Mouse (Mus musculus): ENCODE data around the gene Sppl2c. TPM values are rescaled to one million over a fixed set of nuclear protein-coding genes. Genes with fewer than 3 reads are reported as not detected.
A peak's percentile ranks its signal among the peaks of the same experiment; 100 is the strongest.
"Not testable (repeated sequence)": the region's sequence is repeated elsewhere in the genome, so short reads cannot be mapped to it uniquely, and the experiment has no call there.

Gene Sppl2c
- total RNA-seq, 2 experiments from 2014 or later: not detected

DNA sequence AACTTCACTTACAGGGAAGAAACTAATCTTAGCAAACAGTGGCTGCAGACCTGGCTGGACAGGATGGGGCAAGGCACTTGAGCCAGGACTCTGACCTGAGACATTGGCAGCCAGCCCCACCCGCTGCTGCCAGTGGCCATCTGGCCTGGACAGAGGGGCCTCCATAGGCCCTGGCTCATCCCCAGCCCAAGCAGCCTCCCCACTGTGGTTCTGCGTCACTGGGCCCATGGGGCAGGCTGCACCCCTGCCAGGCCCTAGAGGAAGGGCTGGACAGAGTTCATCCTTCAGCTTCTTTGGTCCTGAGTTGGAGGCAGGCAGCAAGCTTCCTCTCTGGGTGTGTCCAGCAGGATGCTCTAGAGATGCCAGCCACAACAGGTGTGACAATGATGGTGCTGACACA lies 3.9 kb downstream of the Sppl2c start:
- no peak for DNase-seq (ENCODE audit: low spot score)
- intact Hi-C loops (cut with DNase I): no loop called here

DNA sequence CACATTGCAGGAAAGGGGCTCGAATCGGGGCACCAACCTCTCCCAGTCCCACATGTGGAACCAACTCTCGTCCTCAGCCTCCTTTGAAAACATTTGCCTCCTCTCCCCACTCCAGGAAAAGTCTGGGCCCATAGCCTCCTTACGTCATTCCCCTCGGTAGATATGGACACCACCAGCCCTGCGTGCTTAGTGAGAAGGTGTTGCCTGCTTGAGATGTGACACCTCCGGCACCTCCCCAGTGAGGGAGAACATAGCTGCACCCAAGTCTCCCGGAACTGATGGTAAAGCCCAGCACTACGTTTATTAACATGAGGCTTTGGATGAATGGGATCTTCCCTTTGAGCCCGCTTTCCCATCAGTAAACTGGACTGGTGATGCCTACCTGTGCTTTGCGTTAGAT lies 9.3 kb downstream of the Sppl2c start:
- intact Hi-C loops (cut with DNase I): no loop called here
- DNase-seq (ENCODE audit: low spot score): no peak

DNA sequence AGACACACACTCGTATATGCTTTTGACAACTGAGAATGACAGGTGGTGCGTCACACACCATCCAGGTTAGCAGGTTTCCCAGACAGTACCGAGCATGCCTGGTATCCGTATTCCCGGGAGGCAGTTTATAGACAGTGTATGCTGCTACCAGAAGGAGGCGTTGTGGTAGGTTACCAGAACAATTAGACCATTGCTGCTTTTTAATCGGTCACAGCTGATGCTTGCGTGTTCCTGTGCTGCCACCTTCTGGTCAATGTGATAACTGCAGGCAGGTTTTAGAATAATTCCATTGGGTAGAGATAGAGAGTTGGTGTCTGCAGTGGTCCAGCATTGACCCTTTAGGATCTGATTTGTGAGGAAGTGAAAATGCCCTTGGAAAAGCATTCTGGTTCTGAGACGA lies 9.7 kb downstream of the Sppl2c start:
- DNase-seq (ENCODE audit: low spot score): peak; percentile 17
- intact Hi-C loops (cut with DNase I): no loop called here

DNA sequence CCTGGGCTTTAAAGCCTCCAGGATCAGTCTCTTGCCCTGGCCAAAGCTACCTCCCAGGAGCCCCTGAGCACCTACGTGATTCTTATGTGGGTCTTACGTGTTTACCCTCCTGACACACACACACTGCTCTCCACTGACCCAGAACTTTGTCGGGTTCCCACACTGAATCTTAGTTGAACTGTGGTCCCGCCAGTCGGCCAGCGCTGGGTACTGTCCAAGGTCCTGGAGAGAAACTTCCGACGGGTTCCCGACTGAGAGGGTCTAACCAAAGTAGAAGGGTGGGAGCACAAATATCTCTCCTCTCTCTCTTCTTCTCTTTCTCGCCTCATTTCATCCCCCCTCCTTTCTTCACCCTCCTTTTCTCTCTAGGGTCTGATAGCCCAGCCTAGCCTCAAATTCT lies 11.7 kb downstream of the Sppl2c start:
- intact Hi-C loops (cut with DNase I): no loop called here
- DNase-seq (ENCODE audit: low spot score): no peak

DNA sequence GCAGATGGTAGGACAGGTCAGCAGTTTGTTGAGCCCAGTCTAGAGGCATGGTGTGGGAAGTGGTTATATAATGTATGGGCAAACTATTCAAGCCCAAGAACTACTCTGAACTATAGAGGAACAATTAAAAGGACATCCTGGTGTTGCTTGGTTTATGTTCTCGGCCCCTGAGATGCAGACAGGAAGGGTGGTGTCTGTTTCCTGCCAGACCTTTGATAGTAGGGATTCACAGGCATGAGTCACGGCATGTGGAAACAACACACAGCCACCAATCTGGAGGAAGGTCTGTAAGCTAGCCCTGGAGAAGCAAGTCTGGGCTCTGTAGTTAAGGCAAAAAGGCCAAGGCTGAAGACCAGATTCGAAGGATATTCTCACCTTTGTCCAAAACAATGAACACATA lies 17.1 kb downstream of the Sppl2c start:
- intact Hi-C loops (cut with DNase I): no loop called here
- no peak for DNase-seq (ENCODE audit: low spot score)

DNA sequence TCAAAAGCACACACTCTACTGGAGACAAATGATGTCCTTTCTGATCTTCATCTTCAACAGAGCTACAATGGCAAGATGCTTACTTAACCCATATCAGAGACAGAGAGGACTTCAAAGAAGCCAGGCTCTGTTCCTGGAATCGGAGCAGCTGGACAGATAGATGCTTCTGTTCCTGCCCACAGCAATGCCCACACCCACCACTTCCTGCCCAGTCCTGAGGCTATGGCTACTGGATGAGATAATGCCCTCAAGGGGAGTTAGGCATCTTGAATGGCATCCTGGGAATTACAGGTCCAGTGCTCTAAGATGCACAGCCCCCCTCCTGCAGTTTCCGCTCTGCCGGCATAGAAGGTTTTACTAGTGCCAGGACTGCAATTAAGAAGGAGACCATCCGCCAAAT lies 20.4 kb downstream of the Sppl2c start:
- intact Hi-C loops (cut with DNase I): no loop called here
- DNase-seq (ENCODE audit: low spot score): no peak

DNA sequence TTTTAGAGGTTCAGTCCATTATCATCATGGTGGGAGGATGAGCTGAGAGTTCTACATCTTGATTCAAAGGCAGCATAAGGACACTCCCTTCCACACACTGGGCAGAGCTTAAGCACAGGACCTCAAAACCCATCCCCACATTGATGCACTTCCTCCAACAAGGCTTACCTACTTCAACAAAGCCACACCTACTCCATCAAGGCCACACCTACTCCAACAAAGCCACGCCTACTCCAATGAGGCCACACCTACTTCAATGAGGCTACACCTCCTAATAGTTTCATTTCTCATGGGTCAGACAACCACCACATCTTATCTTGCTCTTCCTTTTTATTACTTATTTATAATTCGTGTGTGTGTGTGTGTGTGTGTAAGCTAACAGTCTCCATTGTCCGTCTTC lies 22.9 kb downstream of the Sppl2c start:
- DNase-seq (ENCODE audit: low spot score): no peak
- intact Hi-C loops (cut with DNase I): no loop called here

DNA sequence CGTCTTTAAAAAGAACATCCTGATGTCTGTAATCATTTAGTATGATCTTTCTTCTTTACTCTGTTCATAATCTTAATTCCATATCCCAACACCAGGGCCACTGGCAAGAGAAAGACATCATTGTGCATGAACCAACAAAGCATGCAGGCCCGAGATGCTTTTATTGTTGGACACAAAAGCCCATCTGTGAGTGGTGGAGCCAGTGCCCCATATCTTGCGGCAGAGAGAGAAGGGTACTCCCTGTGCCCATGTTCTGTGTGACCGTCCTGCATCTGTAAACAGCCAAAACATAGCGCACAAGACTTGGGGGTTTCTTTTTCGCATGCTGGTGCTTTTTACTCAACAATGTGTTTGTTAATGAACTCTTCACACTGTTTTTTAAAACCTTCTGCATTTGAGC lies 25.1 kb downstream of the Sppl2c start:
- intact Hi-C loops (cut with DNase I): no loop called here
- no peak for DNase-seq (ENCODE audit: low spot score)

DNA sequence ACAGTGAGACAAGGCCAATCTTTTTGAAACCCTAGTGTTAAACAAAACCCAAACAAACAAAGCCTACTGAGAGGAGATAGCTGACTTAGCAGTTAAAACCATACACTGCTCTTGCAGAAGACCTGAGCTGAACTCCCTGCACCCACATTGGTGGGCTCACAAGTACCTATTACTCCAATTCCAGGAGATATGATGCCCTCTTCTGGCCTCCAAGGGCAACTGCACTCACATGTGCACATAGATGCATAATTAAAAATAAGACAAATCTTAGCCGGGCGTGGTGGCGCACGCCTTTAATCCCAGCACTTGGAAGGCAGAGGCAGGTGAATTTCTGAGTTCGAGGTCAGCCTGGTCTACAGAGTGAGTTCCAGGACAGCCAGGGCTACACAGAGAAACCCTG lies 28.0 kb downstream of the Sppl2c start:
- DNase-seq (ENCODE audit: low spot score); intact Hi-C loops (cut with DNase I): not testable (repeated sequence)

DNA sequence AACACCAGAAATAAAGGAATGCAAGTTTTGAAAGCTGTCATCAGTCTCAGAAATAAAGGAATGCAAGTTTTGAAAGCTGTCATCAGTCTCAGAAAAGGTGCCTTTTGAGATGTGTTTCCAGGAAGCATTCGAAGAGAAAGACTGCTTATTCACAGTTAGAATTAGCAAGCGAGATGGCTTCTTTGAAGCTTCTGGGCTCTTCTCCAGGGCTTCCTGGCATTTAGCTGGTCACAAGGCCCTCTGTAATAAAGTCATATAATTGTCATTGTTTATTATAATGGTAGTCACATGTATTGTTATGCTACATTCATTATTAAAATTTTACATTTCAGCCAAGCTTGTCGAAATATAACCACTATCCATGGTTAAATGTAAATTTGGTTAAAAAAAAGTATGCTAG lies 31.9 kb downstream of the Sppl2c start:
- no peak for DNase-seq (ENCODE audit: low spot score)
- intact Hi-C loops (cut with DNase I): no loop called here

DNA sequence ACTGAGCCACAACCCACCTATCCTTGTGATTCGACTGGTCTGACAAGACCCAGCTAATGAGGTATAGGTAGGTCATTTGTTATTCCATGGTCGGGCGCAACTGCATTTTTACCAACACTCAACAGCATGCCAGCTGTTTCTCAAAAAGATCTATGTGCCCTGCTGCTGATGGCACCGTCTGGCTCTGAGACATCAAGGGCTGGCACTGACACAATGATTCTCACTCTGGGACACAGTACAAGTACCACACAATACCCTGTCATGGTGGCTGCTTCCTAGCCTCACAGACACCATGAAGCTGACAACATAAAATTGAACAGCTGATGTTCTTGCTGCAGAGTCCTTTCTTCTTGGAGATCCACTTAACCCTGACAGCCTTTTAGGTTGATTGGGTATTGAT lies 34.2 kb downstream of the Sppl2c start:
- intact Hi-C loops (cut with DNase I): no loop called here
- no peak for DNase-seq (ENCODE audit: low spot score)

DNA sequence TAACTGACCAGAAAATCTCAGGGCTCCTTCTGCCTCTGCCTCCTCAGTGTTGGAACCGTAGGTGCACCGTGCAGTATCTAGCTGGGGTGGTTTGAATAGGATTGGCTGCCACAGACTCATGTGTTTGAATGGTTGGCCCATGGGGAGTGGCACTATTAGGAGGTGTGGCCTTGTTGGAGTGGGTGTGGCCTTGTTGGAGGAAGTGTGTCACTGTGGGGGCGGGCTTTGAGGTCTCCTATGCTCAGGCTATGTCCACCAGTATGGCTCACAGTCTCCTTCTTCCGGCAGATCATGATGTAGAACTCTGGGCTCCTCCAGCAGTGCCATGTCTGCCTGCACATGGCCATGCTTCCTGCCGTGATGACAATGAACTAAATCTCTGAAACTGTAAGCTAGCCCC lies 35.6 kb downstream of the Sppl2c start:
- intact Hi-C loops (cut with DNase I): no loop called here
- DNase-seq (ENCODE audit: low spot score): no peak

DNA sequence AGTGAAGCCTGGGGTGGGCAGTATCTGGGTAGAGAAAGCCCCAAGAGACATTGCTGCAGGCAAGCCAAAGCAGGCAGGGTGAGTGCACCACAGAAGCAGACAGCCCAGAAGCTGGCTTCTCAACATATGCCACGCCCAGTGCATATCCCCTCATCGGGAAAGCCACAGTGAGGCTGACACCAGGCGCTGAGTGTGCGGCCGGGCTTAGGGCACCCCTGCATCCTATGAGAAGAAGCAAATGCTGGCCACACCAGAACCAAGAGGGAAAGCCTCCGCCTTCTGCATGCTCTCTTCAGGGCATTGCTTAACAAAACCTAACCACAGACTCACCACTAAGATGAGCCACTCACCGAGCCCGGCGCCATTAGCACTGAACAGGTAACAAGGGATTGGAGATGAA lies 37.2 kb downstream of the Sppl2c start:
- intact Hi-C loops (cut with DNase I): no loop called here
- DNase-seq (ENCODE audit: low spot score): no peak

DNA sequence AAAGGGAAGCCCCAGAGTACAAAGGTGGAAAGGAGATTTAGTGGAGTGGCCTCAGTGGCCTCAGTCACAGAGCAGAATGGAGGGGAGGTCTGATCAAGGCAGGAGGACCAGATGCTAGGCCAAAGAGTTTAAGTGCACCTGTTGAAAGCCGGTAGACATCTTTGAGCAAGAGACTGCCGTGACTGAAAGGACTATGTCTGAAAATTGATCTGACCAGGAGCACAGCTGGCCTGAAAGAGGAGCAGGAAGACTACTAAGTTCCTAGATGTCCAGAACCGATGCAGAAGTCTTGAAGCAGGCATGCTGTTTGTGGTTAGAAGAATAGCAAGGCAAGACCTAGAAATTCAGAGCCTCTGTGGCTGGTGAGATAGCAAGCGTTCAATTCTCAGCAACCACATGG lies 43.3 kb downstream of the Sppl2c start:
- intact Hi-C loops (cut with DNase I): no loop called here
- DNase-seq (ENCODE audit: low spot score): no peak

DNA sequence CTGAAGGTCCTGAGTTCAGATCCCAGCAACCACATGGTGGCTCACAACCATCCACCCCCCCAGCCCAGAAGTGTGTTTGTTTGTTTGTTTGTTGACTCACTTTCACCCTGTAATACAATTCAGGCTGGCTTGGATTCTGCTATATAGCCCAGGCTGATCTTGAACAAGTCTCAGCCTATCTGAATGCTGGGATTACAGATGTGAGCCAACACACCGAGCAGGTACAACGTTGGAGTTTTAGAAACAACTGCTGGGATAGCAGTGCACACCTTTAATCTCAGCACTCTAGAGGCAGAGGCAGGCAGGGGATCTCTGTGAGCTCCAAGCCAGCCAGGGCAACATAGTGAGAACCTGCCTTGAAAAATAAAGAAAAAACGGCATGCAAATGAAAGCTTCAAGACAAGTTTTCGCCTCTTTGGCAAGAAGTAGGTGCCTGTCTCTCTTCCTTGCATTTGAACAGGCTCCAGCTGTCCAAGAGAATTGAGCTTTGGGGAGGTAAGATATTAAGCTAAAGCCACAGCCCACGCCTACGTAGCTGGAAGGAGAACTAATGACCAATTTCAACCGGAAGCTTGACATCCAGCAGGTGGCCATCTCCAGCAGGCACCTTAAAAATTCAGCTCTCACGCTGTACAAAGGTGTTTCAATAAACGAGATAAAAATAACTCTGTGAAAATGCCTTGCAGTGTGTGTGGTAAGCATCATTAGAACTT lies 44.1 kb downstream of the Sppl2c start:
- intact Hi-C loops (cut with DNase I): no loop called here
- DNase-seq (ENCODE audit: low spot score): no peak

DNA sequence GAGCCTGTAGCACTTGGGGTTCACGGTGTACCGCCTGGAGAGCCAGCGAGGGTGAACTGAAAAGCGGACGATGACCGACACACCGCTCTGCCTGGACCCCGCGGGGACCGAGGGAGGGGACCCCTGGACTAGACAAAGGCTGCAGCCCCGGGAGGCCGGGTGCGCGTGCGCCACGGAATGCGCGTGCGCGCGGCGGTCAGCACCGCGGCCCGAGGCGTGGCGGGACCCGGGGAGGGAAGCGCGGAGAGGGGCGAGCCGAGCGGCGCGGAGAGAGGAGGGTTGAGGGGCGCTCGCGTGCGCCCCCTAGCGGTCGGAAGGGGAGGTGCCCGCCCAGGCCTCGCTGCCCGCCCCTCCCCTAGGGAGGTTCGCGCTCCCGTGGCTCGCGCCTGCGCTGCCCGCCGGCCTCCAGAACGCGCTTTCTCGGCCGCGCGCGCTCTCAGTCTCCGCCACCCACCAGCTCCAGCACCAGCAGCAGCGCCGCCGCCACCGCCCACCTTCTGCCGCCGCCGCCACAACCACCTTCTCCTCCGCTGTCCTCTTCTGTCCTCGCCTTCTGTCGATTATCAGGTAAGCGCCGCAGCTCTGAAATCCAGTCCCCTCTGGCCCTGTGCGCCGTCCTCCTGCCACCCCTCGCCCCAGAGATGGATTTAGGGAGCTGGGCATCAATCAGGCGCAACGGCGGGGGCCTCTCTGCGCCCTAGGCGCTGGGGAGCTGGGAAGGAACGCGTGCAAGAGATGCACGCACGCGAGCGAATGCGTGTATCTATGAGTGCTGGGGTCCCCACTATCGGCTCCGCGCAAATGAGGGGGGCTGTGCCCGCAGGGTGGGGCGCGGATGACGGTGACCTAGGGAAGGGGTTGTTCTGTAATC lies 45.1 kb downstream of the Sppl2c start, which contains the start of gene Mapt:
Gene Mapt (plus strand): TSS at position 350 of the 871 bp plus-strand sequence.
- intact Hi-C loops (cut with DNase I): no loop called here
- DNase-seq (ENCODE audit: low spot score): peak; percentile 78

DNA sequence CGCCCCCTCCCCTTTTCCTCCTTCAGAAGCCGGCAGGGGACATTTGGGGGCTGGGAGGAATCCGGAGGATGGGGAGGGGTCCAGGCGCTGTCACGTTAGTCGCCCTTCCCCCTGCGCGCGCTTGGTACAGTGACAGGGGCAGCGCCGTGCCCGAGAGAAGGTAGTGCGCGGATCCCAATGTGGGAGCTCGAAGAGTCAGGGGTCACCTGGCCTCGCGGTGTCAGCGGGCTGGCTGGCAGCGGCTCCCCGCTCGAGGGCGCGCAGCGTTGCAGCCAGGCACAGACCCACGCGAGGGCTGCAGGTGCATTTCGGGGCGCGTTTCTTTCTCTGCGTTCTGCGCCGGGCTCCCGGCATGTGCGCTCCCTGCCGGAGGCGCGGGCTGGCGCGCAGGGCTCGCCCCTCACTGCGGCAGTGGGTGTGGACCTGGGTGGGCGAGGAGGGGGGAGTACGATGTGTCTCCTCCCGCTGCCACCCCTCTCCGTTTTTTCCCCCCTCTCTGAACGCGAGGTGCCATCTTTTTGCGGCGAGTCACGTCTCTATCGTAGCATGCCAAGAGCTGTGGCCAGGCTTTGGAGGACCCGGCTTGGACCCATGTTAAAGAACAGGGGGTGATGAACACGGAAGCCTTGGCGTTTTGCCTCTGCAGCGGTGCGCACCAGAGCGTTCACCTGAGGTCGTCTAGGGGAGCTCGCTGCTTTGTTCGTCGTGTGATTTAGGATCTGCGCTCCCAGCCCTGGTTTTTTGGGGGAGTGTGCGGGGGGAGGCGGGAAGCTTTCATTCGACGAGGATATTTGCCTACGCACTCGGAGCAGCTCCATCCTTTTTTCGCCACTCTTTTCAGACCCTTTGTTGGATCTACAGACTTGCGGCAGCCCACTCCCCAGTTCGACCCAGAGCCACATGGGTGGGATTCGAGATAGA lies 46.3 kb downstream of the Sppl2c start:
- intact Hi-C loops (cut with DNase I): loop anchor here (2.0 kb wide), 1 partner anchor 46 kb away; no protein-coding TSS in a partner anchor
- DNase-seq (ENCODE audit: low spot score): no peak

DNA sequence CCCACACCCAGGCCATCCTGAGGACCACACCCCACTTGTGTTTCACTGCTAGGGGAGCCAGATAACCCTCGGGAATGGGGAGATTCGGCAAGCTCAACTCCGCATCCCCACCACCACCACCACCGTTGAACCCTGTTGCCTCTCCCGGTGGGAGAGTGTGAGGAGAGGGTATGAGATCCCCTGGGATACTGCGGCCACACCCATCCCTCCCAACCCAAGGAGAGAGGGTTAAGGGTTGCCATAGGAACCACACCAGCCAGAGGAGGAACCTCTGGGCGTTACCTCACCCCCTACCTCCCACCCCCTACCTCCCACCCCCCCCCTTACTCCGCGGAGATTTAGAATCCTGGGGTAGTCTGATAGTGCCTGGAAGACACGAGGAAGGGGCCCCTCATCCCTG lies 47.0 kb downstream of the Sppl2c start:
- intact Hi-C loops (cut with DNase I): loop anchor here (2.0 kb wide), 1 partner anchor 46 kb away; no protein-coding TSS in a partner anchor
- DNase-seq (ENCODE audit: low spot score): no peak

DNA sequence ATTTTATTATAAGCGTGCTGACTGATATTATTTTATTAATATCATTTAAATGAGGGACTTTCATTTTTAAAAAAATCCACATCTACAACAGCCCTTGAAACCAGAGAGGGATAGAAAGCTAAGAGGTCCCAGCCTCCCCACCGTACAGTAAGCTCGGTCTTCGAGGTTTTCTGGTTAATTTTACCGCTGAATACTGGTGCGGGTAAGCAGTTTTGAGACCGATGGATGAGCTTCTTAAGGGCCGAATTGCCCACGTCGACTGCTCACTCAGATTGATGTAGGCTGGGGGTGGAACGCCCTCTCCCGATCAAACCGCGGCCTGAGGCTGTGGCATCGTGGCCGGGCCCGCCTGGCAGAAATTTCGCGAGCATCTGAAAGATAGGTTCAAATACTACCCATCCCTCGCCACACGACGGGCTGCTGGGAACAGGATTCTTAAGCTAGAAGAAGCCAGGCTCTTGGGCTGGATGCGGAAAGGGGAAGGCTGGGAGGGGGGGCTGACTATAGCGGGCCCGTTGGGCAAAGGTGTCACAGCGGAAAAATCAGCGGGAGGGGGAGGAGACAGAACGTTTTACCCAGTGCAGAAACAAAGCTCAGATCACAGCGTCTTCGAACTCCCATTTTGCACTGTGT lies 47.6 kb downstream of the Sppl2c start:
- intact Hi-C loops (cut with DNase I): loop anchor here (2.0 kb wide), 1 partner anchor 45 kb away; no protein-coding TSS in a partner anchor

DNA sequence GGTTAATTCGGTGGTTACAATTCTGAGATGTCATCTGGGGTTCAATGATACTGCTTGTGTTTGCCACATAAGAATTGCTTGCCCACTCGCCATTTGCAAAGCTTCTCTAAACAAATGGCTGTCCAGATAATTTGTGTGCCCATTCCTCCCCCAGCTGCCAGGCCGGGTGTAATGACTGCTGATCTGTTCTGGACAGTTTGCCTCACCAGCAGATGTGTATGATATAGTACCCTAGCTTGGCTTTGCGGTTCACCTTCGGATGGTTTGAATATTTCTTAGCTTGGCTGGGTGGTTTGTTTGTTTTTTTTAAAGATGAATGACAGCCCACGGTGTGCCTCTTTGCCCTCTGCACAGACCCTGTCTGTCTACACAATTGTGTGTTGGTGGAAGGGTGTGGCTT lies 48.6 kb downstream of the Sppl2c start:
- intact Hi-C loops (cut with DNase I): no loop called here

More for the DNA sequence above, 47.6 kb downstream of the Sppl2c start:
- no peak for DNase-seq (ENCODE audit: low spot score)

More for the DNA sequence above, 48.6 kb downstream of the Sppl2c start:
- DNase-seq (ENCODE audit: low spot score): no peak

All from heart, postnatal 25 days (tissue).